15 mouse cellular contexts compared by ENCODE assay signal in the genomic region with DNA sequence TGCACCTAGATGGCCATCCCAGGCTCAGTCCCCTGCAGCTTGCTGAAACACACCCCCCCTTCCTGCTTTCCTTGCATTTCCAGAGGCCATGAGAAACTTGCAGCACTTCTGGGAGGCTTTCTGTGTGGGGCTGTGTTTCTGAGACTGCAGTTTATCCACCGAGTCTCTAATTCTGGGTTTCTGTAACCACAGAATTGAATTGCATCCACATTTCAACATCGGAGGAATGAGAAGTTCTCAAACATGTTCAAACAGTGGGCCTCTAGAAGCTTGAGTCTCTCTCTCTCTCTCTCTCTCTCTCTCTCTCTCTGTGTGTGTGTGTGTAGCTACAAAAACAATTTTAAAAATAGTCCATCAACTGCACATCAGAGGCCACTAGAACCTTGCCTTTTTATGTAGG.
"Had no signal": no experiment of that assay in that cellular context is flagged by ENCODE, and none has a peak within 500 bp of the region (broad histone marks: within the 10 kb centered on the region; RNA-seq: fewer than 3 reads in every experiment).

No protein-coding gene starts in this region.

- DNase-seq: kidney, adult 18-20 months; kidney, postnatal 10 days; lung, adult 2 months; lung, postnatal 10 days; midbrain, embryonic 14.5 days; retina, postnatal 1 day; right cerebral cortex, postnatal 4 days; thymus, postnatal 36 days had no signal

- H3K27ac ChIP-seq: left cerebral cortex, adult 2 months; limb, embryonic 10.5 days; liver, embryonic 15.5 days; macrophage; neural tube, embryonic 13.5 days; stomach, embryonic 15.5 days had no signal

- H3K27me3 ChIP-seq: neural tube, embryonic 13.5 days; stomach, embryonic 15.5 days had no signal

- H3K9me3 ChIP-seq: limb, embryonic 10.5 days; liver, embryonic 15.5 days; neural tube, embryonic 13.5 days; stomach, embryonic 15.5 days had no signal

- H3K4me2 ChIP-seq: liver, embryonic 11.5 days; liver, embryonic 15.5 days; neural tube, embryonic 13.5 days; stomach, embryonic 15.5 days had no signal

- H3K4me3 ChIP-seq: left cerebral cortex, adult 2 months; limb, embryonic 10.5 days; liver, embryonic 15.5 days; neural tube, embryonic 13.5 days; stomach, embryonic 15.5 days had no signal

- H3K36me3 ChIP-seq: limb, embryonic 10.5 days; liver, embryonic 15.5 days; neural tube, embryonic 13.5 days; stomach, embryonic 15.5 days had no signal
